Mouse (Mus musculus) CD8-positive naive resting alpha-beta T cell, adult 2 months (primary cell): ENCODE results near the gene Abcg3.
A peak's percentile ranks its signal among the peaks of the same experiment; 100 is the strongest.
"Not testable (repeated sequence)": the region's sequence is repeated elsewhere in the genome, so short reads cannot be mapped to it uniquely, and the experiment has no call there.

Experiments
- DNase-seq, 2 experiments: peaks; one replicate each; pipeline ENCODE4 v3.0.0; 2022; ENCODE audit warnings: low read depth in 2 of 2, low spot score in 2 of 2

The Abcg3 gene

GRCm38 (mm10) chr5:104982535-104982934 lies at the start of gene Abcg3:
Gene Abcg3 (minus strand): TSS chr5:104982718.
- DNase-seq, result peak; percentile 20 to 33

GRCm38 (mm10) chr5:105012551-105012950 lies 30.0 kb upstream of the Abcg3 start:
- DNase-seq, result no peak

- no peak for DNase-seq
Measured at GRCm38 (mm10) chr5:105011570-105011969, 29.1 kb upstream of the Abcg3 start.

- DNase-seq, result peak in 1 of 2 experiments; percentile 15
Measured at GRCm38 (mm10) chr5:105010376-105010775, 27.9 kb upstream of the Abcg3 start.

GRCm38 (mm10) chr5:104989411-104989810 lies 6.9 kb upstream of the Abcg3 start:
- no peak for DNase-seq

GRCm38 (mm10) chr5:104988000-104988399 lies 5.5 kb upstream of the Abcg3 start:
- no peak for DNase-seq

- peak; percentile 34 to 53 for DNase-seq
Measured at GRCm38 (mm10) chr5:104986706-104987105, 4.2 kb upstream of the Abcg3 start.

GRCm38 (mm10) chr5:104979040-104979513 lies 3.4 kb downstream of the Abcg3 start:
- no peak for DNase-seq

- DNase-seq, result no peak
Measured at GRCm38 (mm10) chr5:104958141-104958793, 24.3 kb downstream of the Abcg3 start.

- no peak for DNase-seq
Measured at GRCm38 (mm10) chr5:104955208-104955607, 27.3 kb downstream of the Abcg3 start.

GRCm38 (mm10) chr5:104946951-104947350 lies 35.6 kb downstream of the Abcg3 start:
- no peak for DNase-seq

- no peak for DNase-seq
Measured at GRCm38 (mm10) chr5:104934148-104934547, 48.4 kb downstream of the Abcg3 start.

GRCm38 (mm10) chr5:104906556-104906955 lies 76.0 kb downstream of the Abcg3 start:
- DNase-seq, result not testable (repeated sequence)
